Mouse (Mus musculus) limb, embryonic 11.5 days (tissue): ENCODE measurements around the gene Ptx3. TPM values are rescaled to one million over a fixed set of nuclear protein-coding genes. Genes with fewer than 3 reads are reported as not detected.
"Not testable (repeated sequence)": the region's sequence is repeated elsewhere in the genome, so short reads cannot be mapped to it uniquely, and the experiment has no call there.

Source experiments
- ATAC-seq: fragments of 200-750 bp; cut with Nextera tagmentation; 2 replicates; pipeline ENCODE4 v1.8.0; 2017; ENCODE audit warnings: low read depth; ENCODE audit not compliant: insufficient number of reproducible peaks, low FRiP score, low TSS enrichment
- DNase-seq: peaks from one replicate; pipeline ENCODE4 v3.0.0-alpha.2; 2015; ENCODE audit warnings: low spot score
- H3K27ac ChIP-seq: fragments of 300-500 bp; sonication (generic); replicated peaks from 2 replicates; pipeline ENCODE4 v1.5.1; 2014; ENCODE audit warnings: low read depth, mild to moderate bottlenecking, low read length
- H3K27me3 ChIP-seq: fragments of 300-500 bp; sonication (generic); 2 replicates; pipeline ENCODE4 v1.6.1; 2014; ENCODE audit warnings: mild to moderate bottlenecking, low read length, mixed read lengths; ENCODE audit not compliant: control insufficient read depth, insufficient read depth
- H3K36me3 ChIP-seq: fragments of 300-500 bp; sonication (generic); 2 replicates; pipeline ENCODE4 v1.6.1; 2014; ENCODE audit warnings: mild to moderate bottlenecking, low read length, moderate library complexity, mixed read lengths; ENCODE audit not compliant: control insufficient read depth, insufficient read depth
- H3K4me1 ChIP-seq: fragments of 300-500 bp; sonication (generic); 2 replicates; pipeline ENCODE4 v1.6.1; 2014; ENCODE audit warnings: low read length, mixed read lengths; ENCODE audit not compliant: control insufficient read depth, insufficient read depth
- H3K4me2 ChIP-seq: fragments of 300-500 bp; sonication (generic); 2 replicates; pipeline ENCODE4 v1.6.1; 2014; ENCODE audit warnings: low read depth, mild to moderate bottlenecking, moderate library complexity; ENCODE audit not compliant: severe bottlenecking
- H3K4me3 ChIP-seq: fragments of 300-500 bp; sonication (generic); 2 replicates; pipeline ENCODE4 v1.5.1; 2014; ENCODE audit warnings: low read depth, low read length
- H3K9ac ChIP-seq: fragments of 300-500 bp; sonication (generic); 2 replicates; pipeline ENCODE4 v1.6.1; 2014; ENCODE audit warnings: mild to moderate bottlenecking, low read length
- H3K9me3 ChIP-seq: fragments of 300-500 bp; sonication (generic); 2 replicates; pipeline ENCODE4 v1.6.1; 2016; ENCODE audit warnings: low read length; ENCODE audit not compliant: control insufficient read depth
- WGBS: fragments of 180-500 bp; shearing (Covaris S2); extraction: QIAGEN DNeasy Blood & Tissue Kit; methylation state at CpG from one replicate; pipeline ENCODE4 v1.1.7; 2014; 5-methylcytosine and 5-hydroxymethylcytosine counted together
- polyA plus RNA-seq: library from polyadenylated mRNA; unstranded; fragments of >200 nt; fragmentation: Nextera tagmentation; extraction: Ambion mirVana; gene quantifications from 2 replicates; pipeline ENCODE4 v1.2.1, GENCODE M21; 2014

Ptx3 gene
- polyA plus RNA-seq, 1 experiment from 2014 or later = 9.1 TPM

DNA sequence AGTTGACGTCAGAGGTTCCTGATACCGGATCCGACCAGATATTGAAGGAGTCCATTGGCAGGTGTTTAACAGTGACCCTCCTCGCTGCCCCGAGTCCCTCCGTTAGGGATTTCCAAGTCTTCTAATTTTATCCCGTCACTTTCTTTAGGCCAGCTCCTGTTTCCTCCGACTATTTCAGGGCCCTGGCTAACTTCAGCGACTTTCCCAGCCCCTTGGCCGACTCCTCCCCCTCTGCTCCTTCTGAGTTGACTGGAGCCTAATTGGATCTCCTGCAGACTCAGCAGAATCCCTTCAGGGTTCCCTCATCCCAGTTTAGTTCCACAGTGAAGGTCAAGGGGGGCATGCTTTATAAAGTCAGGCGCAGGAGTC is 1.5 kb downstream of the Ptx3 start:
- DNase-seq = peak; percentile 74
- WGBS = under 1% methylated on average over 11 of the region's 11 CpGs
- peak overlapping the region; percentile 75; the same call in 1 of the 2 replicates for H3K27ac ChIP-seq

DNA sequence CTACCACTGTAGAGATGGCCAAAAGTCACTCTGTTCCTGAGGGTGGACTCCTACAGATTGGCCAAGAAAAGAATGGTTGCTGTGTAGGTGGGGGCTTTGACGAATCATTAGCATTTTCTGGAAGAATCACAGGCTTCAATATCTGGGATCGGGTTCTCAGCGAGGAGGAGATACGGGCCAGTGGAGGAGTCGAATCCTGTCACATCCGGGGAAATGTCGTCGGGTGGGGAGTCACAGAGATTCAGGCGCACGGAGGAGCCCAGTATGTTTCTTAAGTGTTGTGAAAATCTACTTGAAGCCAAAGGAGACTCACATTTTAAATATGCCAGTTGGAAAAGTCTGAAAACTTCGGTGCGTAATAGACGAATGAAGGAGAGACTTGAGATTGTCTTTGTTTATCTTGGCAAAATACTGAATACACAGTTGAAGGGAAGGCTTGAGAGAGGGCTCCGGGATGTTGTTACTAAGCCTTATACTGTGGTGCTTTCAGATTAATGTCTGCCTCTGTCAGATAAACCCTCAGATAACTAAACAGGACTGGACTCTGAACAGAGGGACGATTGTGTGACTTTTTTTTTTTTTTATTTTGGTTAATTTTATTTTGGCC is 5.3 kb downstream of the Ptx3 start:
- Histone ChIP-seq H3K27me3 (no peaks in the 10 kb centered on the region), H3K36me3 (no peaks in the 10 kb centered on the region), H3K9me3 (no peaks in the 10 kb centered on the region), H3K27ac (no peak overlapping the region), H3K9ac (no peak overlapping the region), H3K4me1 (peaks cover 11% of the 10 kb centered on the region; the same call in 1 of the 2 replicates), H3K4me3 (no peak overlapping the region), H3K4me2 (no peak overlapping the region)
- WGBS = 90% methylated on average over 15 of the region's 15 CpGs
- ATAC-seq (no peak), DNase-seq (no peak)

More for the DNA sequence above, 1.5 kb downstream of the Ptx3 start:
- H3K9me3 ChIP-seq = no peaks in the 10 kb centered on the region
- H3K4me2 ChIP-seq = peak overlapping the region; percentile 95
- peak overlapping the region; percentile 79 for H3K9ac ChIP-seq
- ATAC-seq = peak; percentile 56
- H3K4me1 ChIP-seq = peaks cover 11% of the 10 kb centered on the region; the same call in 1 of the 2 replicates
- peak overlapping the region; percentile 51 for H3K4me3 ChIP-seq
- H3K27me3 ChIP-seq = no peaks in the 10 kb centered on the region
- H3K36me3 ChIP-seq = no peaks in the 10 kb centered on the region

DNA sequence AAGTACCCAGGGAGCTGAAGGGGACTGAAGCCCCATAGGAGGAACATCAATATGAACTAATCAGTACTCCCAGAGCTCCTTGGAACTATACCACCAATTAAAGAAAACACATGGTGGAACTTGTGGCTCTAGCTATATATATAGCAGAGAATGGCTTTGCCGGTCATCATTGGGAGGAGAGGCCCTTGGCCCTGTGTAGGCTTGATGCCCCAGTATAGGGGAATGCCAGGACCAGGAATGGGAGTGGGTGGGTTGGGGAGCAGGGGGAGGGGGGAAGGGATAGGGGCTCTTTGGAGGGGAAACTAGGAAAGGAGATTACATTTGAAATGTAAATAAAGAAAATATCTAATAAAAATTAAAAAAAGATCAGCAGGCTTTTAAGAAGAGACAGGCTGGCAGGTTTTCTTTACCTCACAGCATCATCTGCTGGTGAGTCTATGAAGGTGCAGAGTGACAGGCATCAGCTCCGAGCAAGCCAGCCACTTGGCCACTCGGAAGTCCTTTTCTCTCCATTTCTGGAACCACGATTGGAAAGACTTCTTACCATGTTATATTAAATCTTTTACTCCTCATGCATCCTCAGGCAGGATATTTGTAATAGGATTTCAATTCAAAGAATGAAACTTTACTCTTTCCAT is 16.6 kb downstream of the Ptx3 start:
- not testable (repeated sequence) for DNase-seq, H3K4me2 ChIP-seq, H3K9me3 ChIP-seq, H3K4me3 ChIP-seq, H3K4me1 ChIP-seq, H3K27ac ChIP-seq, ATAC-seq, H3K27me3 ChIP-seq, H3K36me3 ChIP-seq, H3K9ac ChIP-seq
- WGBS = 42% methylated on average over 4 of the region's 4 CpGs

DNA sequence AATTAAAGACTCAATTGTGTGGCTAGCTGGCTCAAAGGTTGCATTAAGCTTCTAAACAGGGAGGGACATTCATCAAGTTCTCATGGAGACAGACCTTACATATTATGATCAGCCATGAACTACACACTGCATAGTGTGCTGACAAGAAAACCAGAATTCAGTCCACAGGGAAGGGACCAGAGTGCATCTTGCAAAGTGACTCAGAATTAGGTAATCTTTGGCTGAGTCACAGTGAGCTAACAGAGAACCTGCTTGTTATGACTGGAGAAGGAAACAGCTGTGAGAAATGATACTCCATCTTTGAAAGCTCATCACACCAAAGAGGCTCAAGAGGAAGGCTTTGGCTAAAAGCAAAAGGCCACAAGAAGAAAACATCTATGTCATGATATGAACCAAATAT is 20.8 kb downstream of the Ptx3 start:
- H3K4me2 ChIP-seq = no peak overlapping the region
- no peak for DNase-seq
- ATAC-seq = no peak
- H3K4me1 ChIP-seq = no peaks in the 10 kb centered on the region
- H3K36me3 ChIP-seq = no peaks in the 10 kb centered on the region
- no peaks in the 10 kb centered on the region for H3K9me3 ChIP-seq
- no peak overlapping the region for H3K9ac ChIP-seq
- H3K27ac ChIP-seq = no peak overlapping the region
- no peak overlapping the region for H3K4me3 ChIP-seq
- no peaks in the 10 kb centered on the region for H3K27me3 ChIP-seq

DNA sequence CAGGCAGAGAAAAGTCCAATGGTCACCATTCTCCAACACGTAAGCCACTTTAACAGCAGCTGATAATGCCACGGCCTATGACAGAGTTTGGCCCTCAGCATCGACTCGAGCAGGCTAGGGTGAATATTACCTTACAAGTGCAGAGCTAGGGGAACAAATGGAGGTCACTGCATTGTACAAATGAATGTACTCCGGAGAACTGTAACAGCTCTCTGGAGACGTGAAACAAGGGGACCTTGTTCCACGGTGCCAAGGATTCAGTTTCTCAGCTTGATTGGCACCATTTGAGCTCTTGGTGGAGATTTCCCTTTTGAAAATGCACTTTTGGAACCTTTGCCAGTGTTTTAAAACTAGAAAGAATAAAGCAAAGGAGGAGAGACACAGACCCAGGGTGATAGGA is 32.1 kb downstream of the Ptx3 start:
- no peaks in the 10 kb centered on the region for H3K4me1 ChIP-seq
- no peaks in the 10 kb centered on the region for H3K9me3 ChIP-seq
- 80% methylated on average over 7 of the region's 7 CpGs for WGBS
- H3K27me3 ChIP-seq = no peaks in the 10 kb centered on the region
- H3K4me2 ChIP-seq = no peak overlapping the region
- no peaks in the 10 kb centered on the region for H3K36me3 ChIP-seq
- no peak overlapping the region for H3K27ac ChIP-seq
- no peak for ATAC-seq
- DNase-seq = peak; percentile 12
- no peak overlapping the region for H3K9ac ChIP-seq
- H3K4me3 ChIP-seq = no peak overlapping the region

DNA sequence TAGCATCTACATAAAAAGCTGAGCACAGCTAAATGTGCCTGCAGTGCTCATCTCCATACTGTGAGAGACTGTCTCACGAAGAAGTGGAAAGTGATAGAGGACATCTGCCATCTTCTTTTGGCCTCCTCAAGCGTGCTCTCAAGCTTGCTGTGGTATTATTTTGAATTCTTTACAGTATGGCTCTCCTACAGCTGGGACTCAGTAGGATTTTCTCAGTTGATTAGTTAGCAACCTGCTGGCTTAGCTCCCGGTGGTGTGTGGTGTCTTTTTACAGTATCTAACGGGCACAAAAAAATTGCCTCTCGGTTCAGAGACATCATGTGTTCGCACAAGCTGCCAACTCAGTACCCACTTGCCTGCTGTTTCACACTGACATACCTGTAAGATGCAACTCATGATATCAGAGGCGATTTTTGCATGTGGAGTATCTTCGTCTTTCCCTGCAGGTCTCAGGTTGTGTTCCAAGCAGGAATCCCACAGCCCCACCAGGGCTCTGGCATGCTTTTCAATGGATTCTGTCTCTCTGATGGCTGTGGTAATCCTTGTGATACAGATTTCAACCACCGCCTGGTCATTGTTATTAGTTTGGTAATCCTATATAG is 34.9 kb downstream of the Ptx3 start:
- 86% methylated on average over 9 of the region's 9 CpGs for WGBS

DNA sequence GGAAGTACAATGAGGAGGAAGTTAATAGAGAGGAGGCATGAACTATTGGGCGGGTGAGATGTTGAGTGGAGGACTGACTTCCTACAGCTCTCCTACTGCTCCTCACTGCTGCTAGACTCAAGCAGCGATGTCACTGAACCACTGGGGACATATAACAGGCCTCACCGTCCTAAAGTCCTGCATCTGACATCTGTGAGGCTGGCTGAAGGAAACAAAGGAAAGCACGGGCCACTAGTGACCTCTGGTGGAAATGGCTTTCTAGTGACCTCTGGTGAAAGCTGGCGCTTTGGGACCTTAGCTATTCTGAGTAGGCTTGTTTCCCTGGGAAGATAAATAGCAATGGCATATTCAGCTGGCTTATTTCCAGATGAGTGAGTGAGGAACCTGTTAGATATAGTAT is 42.6 kb downstream of the Ptx3 start:
- Histone ChIP-seq H3K9me3 (no peaks in the 10 kb centered on the region), H3K27ac (no peak overlapping the region), H3K4me1 (no peaks in the 10 kb centered on the region), H3K4me2 (no peak overlapping the region), H3K9ac (no peak overlapping the region), H3K4me3 (no peak overlapping the region), H3K36me3 (no peaks in the 10 kb centered on the region), H3K27me3 (no peaks in the 10 kb centered on the region)
- 0 out of 2 replicates have a peak, but pooled peaks have one; percentile 35 for ATAC-seq
- 27% methylated on average over 5 of the region's 5 CpGs for WGBS
- peak; percentile 60 for DNase-seq

More for the DNA sequence above, 34.9 kb downstream of the Ptx3 start:
- peak; percentile 16 for DNase-seq
- Histone ChIP-seq H3K27me3 (no peaks in the 10 kb centered on the region), H3K27ac (no peak overlapping the region), H3K4me2 (no peak overlapping the region), H3K9ac (no peak overlapping the region), H3K4me3 (no peak overlapping the region), H3K4me1 (no peaks in the 10 kb centered on the region), H3K36me3 (no peaks in the 10 kb centered on the region), H3K9me3 (no peaks in the 10 kb centered on the region)
- no peak for ATAC-seq

DNA sequence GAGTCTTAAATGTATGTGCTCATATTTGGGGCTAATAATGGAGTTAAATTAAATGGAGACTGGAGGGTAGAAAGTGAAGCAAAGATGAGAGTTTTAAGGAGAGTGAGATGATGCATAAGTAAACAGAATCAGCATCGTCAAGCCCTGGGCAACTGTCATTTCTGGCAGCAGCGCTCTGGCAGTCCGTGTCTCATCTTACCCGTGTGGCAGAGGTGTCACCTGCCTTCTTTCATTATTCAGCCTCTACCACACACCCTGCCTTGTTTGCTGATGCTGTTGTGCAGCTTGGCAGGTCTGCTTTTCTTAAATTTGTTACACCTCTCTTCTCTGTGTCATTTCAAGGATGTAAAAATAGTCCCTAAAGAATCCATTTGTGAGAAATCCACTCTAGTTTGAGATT is 43.6 kb downstream of the Ptx3 start:
- Histone ChIP-seq H3K4me3 (no peak overlapping the region), H3K27me3 (no peaks in the 10 kb centered on the region), H3K9me3 (no peaks in the 10 kb centered on the region), H3K4me2 (no peak overlapping the region), H3K4me1 (no peaks in the 10 kb centered on the region), H3K27ac (no peak overlapping the region), H3K36me3 (no peaks in the 10 kb centered on the region), H3K9ac (no peak overlapping the region)
- ATAC-seq = no peak
- DNase-seq = no peak
- 80% methylated on average over 4 of the region's 4 CpGs for WGBS
